Mouse (Mus musculus): ENCODE measurements around the gene Retreg3.

The Retreg3 gene

DNA sequence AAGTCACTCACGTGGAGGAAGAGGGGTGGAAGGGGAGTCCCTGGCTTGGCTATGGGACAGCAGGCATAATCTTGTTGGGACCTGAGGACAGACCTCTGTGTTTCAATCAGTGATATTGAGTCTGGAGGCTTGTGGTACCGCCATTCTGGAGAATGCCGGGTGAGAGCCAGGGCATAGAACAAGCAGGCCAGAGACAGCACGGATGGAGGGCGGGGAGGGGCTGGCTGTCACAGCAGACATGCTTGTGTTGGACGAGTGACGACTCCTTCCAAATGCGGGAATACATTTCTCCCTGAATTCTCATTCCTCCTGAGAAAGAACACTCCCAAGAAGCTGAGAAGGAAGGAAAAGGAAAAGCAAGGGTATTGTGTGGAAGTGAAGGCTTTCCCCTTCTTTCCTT lies 68.1 kb downstream of the Retreg3 start:
- DNase-seq (ENCODE audit: low spot score), result no peak

GRCm38 (mm10) chr11:101051051-101051493 lies 68.6 kb downstream of the Retreg3 start:
- DNase-seq (ENCODE audit: low spot score), result no peak

GRCm38 (mm10) chr11:101050359-101050758 lies 69.3 kb downstream of the Retreg3 start:
- DNase-seq (ENCODE audit: low spot score), result no peak

DNA sequence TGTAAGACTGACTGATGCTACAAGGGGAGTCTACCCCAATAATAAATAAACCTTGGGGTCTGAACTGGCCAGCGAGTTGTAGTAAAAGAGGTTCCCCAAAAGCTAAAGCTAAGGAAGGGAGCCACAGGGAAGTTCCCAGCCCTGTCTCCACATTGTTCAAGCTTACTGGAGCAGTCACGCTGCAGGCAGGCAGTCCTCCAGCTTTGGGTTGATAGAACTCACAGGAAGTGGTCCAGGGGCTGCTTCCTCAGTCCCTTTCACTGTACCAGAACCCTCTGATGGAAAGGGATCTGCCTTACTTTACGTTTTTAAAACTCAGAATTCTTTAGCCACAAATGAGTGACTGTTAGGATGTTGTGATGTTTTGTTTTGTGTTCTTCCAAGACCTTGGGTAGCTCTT lies 72.2 kb downstream of the Retreg3 start:
- no peak for DNase-seq (ENCODE audit: low spot score)

- DNase-seq (ENCODE audit: low spot score), result no peak
Measured at GRCm38 (mm10) chr11:101046440-101046839, 73.3 kb downstream of the Retreg3 start.

Measured in testis, postnatal 10 days (tissue).